Comparison of ENCODE assay signal across 18 mouse cellular contexts in the genomic region with DNA sequence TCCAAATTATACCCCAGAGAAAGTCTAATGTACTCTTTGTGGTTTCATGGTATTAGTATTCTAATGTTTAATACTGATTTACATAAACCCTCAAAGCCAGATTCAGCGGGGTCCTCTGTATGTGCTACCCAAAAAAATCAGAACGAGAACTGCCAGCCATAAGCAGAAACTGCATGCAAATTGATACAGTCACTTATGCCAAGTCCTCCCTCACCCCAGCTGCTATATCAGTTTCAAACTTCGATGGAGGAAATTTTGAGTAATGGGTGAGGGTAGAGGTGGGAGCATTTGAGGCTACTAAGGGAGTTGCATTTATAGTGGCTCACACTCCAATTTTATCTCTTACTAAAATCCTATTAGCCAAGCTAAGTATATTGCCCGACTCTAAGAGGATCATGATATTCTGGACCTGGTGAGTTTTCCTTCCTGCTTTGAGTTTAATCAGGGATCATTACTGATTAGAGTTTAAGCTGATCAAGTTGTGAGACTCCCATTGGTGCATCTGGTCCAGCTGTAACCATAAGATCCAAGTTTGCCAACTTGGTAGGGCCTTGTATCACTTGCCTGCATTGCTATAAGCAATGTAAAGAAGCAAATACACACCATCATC.
A peak's percentile ranks its signal among the peaks of the same experiment; 100 is the strongest.
DNase-seq lines count a peak whose midpoint lies in the region; ATAC-seq and TF ChIP-seq lines count a peak whose summit lies in the region.
"Had no signal": no experiment of that assay in that cellular context is flagged by ENCODE, and none has a peak within 500 bp of the region (broad histone marks: within the 10 kb centered on the region; RNA-seq: fewer than 3 reads in every experiment).

No protein-coding gene starts in this region.

- H3K4me2 ChIP-seq in CH12.LX (ENCODE audit: insufficient read depth, low read depth, poor library complexity, severe bottlenecking): no peak overlapping the region
- no peak overlapping the region for H3K4me2 ChIP-seq in embryonic facial prominence, embryonic 14.5 days (ENCODE audit: low read depth, low read length)
- H3K4me2 ChIP-seq: embryonic facial prominence, embryonic 13.5 days; liver, embryonic 12.5 days had no signal

- no peak for TF ChIP-seq RAD21 in CH12.LX (IDR thresholded peaks at IDR 0.05; ENCODE audit: low read depth, low read length)

- TF ChIP-seq POLR2A in CH12.LX (IDR thresholded peaks at IDR 0.05; ENCODE audit: low read depth, low read length): no peak

- no peaks in the 10 kb centered on the region for H3K36me3 ChIP-seq in CH12.LX (replicated peaks in 1 of 2; ENCODE audit: control insufficient read depth in 1 of 2, insufficient read depth in 1 of 2, low read length in 1 of 2)
- no peaks in the 10 kb centered on the region for H3K36me3 ChIP-seq in embryonic facial prominence, embryonic 14.5 days (ENCODE audit: control insufficient read depth, insufficient read depth, low read length)
- no peaks in the 10 kb centered on the region for H3K36me3 ChIP-seq in midbrain, embryonic 10.5 days
- H3K36me3 ChIP-seq: embryonic facial prominence, embryonic 13.5 days; liver, embryonic 12.5 days had no signal

- DNase-seq in frontal cortex, adult 2 months (ENCODE audit: extremely low spot score in 1 of 2, low spot score in 1 of 2): peak; percentile 8 to 33
- DNase-seq in frontal cortex, postnatal 25 days (ENCODE audit: low spot score in 2 of 2): no peak
- DNase-seq in CH12.LX (ENCODE audit: extremely low read depth): peak; percentile 57
- DNase-seq in embryonic facial prominence, embryonic 14.5 days (ENCODE audit: low spot score): peak; percentile 9
- peak; percentile 69 for DNase-seq in layer of hippocampus, adult 9-11 months
- no peak for DNase-seq in cerebellum, adult 11-12 months
- DNase-seq in midbrain, embryonic 10.5 days (ENCODE audit: low spot score): no peak
- no peak for DNase-seq in adrenal gland, postnatal 10 days
- DNase-seq: B cell, adult 2 months; cerebellum, adult 9-11 months; kidney, adult 11 months; kidney, postnatal 14 days; lung, adult 2 months; thymus, postnatal 4 days had no signal

- no peak overlapping the region for H3K4me3 ChIP-seq in CH12.LX (replicated peaks in 1 of 3; ENCODE audit: low read depth in 2 of 3, low read length in 2 of 3, poor library complexity in 1 of 3)
- H3K4me3 ChIP-seq in embryonic facial prominence, embryonic 14.5 days (ENCODE audit: low read depth, low read length): no peak overlapping the region
- no peak overlapping the region for H3K4me3 ChIP-seq in midbrain, embryonic 10.5 days
- H3K4me3 ChIP-seq: embryonic facial prominence, embryonic 13.5 days; liver, embryonic 12.5 days had no signal

- WGBS in embryonic facial prominence, embryonic 14.5 days: 51% methylated on average over 4 of the region's 4 CpGs
- WGBS in midbrain, embryonic 10.5 days: 86% methylated on average over 4 of the region's 4 CpGs

- in situ Hi-C loops in CH12.LX (cut with MboI; ENCODE audit: low pct_ligation_motif_present, low pct_unique_long_range_greater_than_20kb, low sequenced_read_pairs): no loop called here

- H3K4me1 ChIP-seq in CH12.LX (ENCODE audit: control insufficient read depth in 1 of 2, insufficient read depth in 2 of 2): peaks cover 0 to 23% of the 10 kb centered on the region in 2 experiments; a peak in 2 of 4 replicates
- no peaks in the 10 kb centered on the region for H3K4me1 ChIP-seq in embryonic facial prominence, embryonic 14.5 days (ENCODE audit: control insufficient read depth, insufficient read depth, low read length)
- H3K4me1 ChIP-seq in midbrain, embryonic 10.5 days: no peaks in the 10 kb centered on the region
- H3K4me1 ChIP-seq: embryonic facial prominence, embryonic 13.5 days; liver, embryonic 12.5 days had no signal

- no peaks in the 10 kb centered on the region for H3K9me3 ChIP-seq in CH12.LX (replicated peaks; ENCODE audit: low read length)
- no peaks in the 10 kb centered on the region for H3K9me3 ChIP-seq in embryonic facial prominence, embryonic 14.5 days (ENCODE audit: control insufficient read depth, low read length)
- H3K9me3 ChIP-seq in midbrain, embryonic 10.5 days (replicated peaks): no peaks in the 10 kb centered on the region
- H3K9me3 ChIP-seq: embryonic facial prominence, embryonic 13.5 days; liver, embryonic 12.5 days had no signal

- TF ChIP-seq EP300 in CH12.LX (IDR thresholded peaks at IDR 0.05; ENCODE audit: low read length): peak; percentile 44; the same call in 1 of the 2 replicates

- H3K9ac ChIP-seq in CH12.LX (ENCODE audit: insufficient read depth, low read depth): no peak overlapping the region
- H3K9ac ChIP-seq in embryonic facial prominence, embryonic 14.5 days (ENCODE audit: low read depth, low read length): no peak overlapping the region
- H3K9ac ChIP-seq: embryonic facial prominence, embryonic 13.5 days; liver, embryonic 12.5 days had no signal

- dilution Hi-C loops in CH12.LX (cut with MboI; ENCODE audit: extremely low pct_ligation_motif_present, extremely low pct_unique_long_range_greater_than_20kb, low sequenced_read_pairs): no loop called here

- ATAC-seq in embryonic facial prominence, embryonic 14.5 days (ENCODE audit: low read depth): no peak
- ATAC-seq: hindbrain, embryonic 16.5 days; liver, embryonic 12.5 days; midbrain, embryonic 16.5 days had no signal

- no peaks in the 10 kb centered on the region for H3K27me3 ChIP-seq in CH12.LX (replicated peaks)
- H3K27me3 ChIP-seq in embryonic facial prominence, embryonic 14.5 days (replicated peaks; ENCODE audit: control insufficient read depth, insufficient read depth, low read length): no peaks in the 10 kb centered on the region
- no peaks in the 10 kb centered on the region for H3K27me3 ChIP-seq in midbrain, embryonic 10.5 days (ENCODE audit: low read depth, poor library complexity, severe bottlenecking)
- H3K27me3 ChIP-seq: embryonic facial prominence, embryonic 13.5 days; liver, embryonic 12.5 days had no signal

- TF ChIP-seq CTCF in CH12.LX (conservative IDR thresholded peaks at IDR 0.05 in 1 of 2, IDR thresholded peaks at IDR 0.05 in 1 of 2; ENCODE audit: low read depth in 2 of 2, low read length in 2 of 2): no peak

- no peak overlapping the region for H3K27ac ChIP-seq in CH12.LX (ENCODE audit: insufficient read depth, low read depth)
- H3K27ac ChIP-seq in embryonic facial prominence, embryonic 14.5 days (replicated peaks; ENCODE audit: low read depth, low read length): no peak overlapping the region
- no peak overlapping the region for H3K27ac ChIP-seq in midbrain, embryonic 10.5 days (replicated peaks)
- H3K27ac ChIP-seq: embryonic facial prominence, embryonic 13.5 days; liver, embryonic 12.5 days had no signal

- no peaks in the 10 kb centered on the region for H3K79me2 ChIP-seq in CH12.LX (replicated peaks; ENCODE audit: control insufficient read depth, extremely low read depth, insufficient read depth, poor library complexity, severe bottlenecking)

TF ChIP-seq in CH12.LX, 34 proteins besides CTCF, POLR2A, EP300 and RAD21:
- TF ChIP-seq JUND (conservative IDR thresholded peaks at IDR 0.05; ENCODE audit: low read depth, low read length) (peak; percentile 47), CHD2 (IDR thresholded peaks at IDR 0.05; ENCODE audit: low read length) (0 out of 2 replicates have a peak, but pooled peaks have one; percentile 21), SMC3 (IDR thresholded peaks at IDR 0.05; ENCODE audit: low read depth, low read length) (no peak), ETS1 (conservative IDR thresholded peaks at IDR 0.05; ENCODE audit: low read depth, low read length) (peak; percentile 46)

Comparison
In these comparisons a context has a peak if more than half of its experiments do, and no peak if none do; other contexts are left out.
1. DNase-seq: peak in frontal cortex, adult 2 months (2 of 2), CH12.LX (single experiment), embryonic facial prominence, embryonic 14.5 days (single experiment) and layer of hippocampus, adult 9-11 months (single experiment); none in frontal cortex, postnatal 25 days (0 of 2), cerebellum, adult 11-12 months (single experiment), midbrain, embryonic 10.5 days (single experiment) and adrenal gland, postnatal 10 days (single experiment).